8 mouse cellular contexts compared by ENCODE assay signal in the genomic region with DNA sequence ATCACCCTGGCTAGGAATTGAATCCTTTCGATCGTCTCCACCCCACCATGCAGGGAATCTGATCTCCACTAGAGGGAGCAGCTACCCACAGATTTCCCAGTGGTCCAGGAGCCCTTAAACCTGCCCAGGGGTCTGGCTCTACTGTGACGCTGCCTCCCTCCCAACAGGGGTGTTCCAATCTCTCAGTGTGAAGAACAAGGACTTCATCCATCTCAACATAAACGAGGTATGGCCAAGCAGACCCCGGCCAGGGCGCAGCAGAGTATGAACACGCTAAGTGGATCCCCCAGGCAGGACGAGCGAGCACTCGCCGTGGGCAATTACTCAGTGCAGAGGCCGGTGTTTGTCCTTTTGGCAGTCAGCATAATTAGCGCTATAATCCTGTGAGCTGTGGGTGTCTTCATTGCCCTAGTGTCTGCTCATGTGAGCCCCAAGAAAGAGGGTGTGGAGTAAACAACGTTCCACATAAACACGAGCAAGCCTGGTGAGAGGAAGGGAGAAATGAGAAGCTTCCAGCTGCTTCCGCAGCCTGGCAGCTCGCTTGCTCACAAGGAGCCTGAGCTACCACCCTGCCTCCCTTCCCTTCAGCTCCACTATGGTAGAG. TPM values are rescaled to one million over a fixed set of nuclear protein-coding genes. Genes with fewer than 3 reads are reported as not detected.
DNase-seq lines count a peak whose midpoint lies in the region; ATAC-seq and TF ChIP-seq lines count a peak whose summit lies in the region.

No protein-coding gene starts in this region.

- no peaks in the 10 kb centered on the region for H3K9me3 ChIP-seq in hindbrain, embryonic 12.5 days (replicated peaks)
- H3K9me3 ChIP-seq in lung, postnatal 0 days (ENCODE audit: low read length), result no peaks in the 10 kb centered on the region

- no peaks in the 10 kb centered on the region for H3K36me3 ChIP-seq in hindbrain, embryonic 12.5 days
- no peaks in the 10 kb centered on the region for H3K36me3 ChIP-seq in lung, postnatal 0 days (ENCODE audit: insufficient read depth, low read length)

- DNase-seq in Muller cell, postnatal 12 days (ENCODE audit: inconsistent ontology term), result peak; percentile 83
- DNase-seq in cerebellum, adult 9-11 months, result peak; percentile 87
- DNase-seq in frontal cortex, postnatal 10 days (ENCODE audit: low spot score in 2 of 2), result peak; percentile 67 to 84
- peak; percentile 88 to 92 for DNase-seq in layer of hippocampus, postnatal 10 days (ENCODE audit: low spot score in 2 of 2)
- peak; percentile 76 for DNase-seq in lung, postnatal 0 days (ENCODE audit: low spot score)
- DNase-seq in ovary, postnatal 10 days (ENCODE audit: low spot score), result peak; percentile 65
- DNase-seq in thymus, postnatal 10 days (ENCODE audit: low spot score in 2 of 2), result peak; percentile 22 to 69

- peak overlapping the region; percentile 28 for H3K4me3 ChIP-seq in hindbrain, embryonic 12.5 days
- peak overlapping the region; percentile 23; the same call in 1 of the 2 replicates for H3K4me3 ChIP-seq in lung, postnatal 0 days (ENCODE audit: low read depth, low read length)

- TF ChIP-seq CTCF in lung, postnatal 0 days (IDR thresholded peaks at IDR 0.05), result peak; percentile 93

- peak overlapping the region; percentile 60 for H3K4me2 ChIP-seq in hindbrain, embryonic 12.5 days (replicated peaks)
- H3K4me2 ChIP-seq in lung, postnatal 0 days (replicated peaks; ENCODE audit: low read depth, low read length), result peak overlapping the region; percentile 62

- WGBS in hindbrain, embryonic 12.5 days, result 12% methylated on average over 17 of the region's 17 CpGs
- WGBS in lung, postnatal 0 days, result 12% methylated on average over 17 of the region's 17 CpGs

- H3K9ac ChIP-seq in hindbrain, embryonic 12.5 days, result peak overlapping the region; percentile 47; the same call in 1 of the 2 replicates
- H3K9ac ChIP-seq in lung, postnatal 0 days (replicated peaks; ENCODE audit: low read depth), result no peak overlapping the region; the same call in 1 of the 2 replicates

- no peak for TF ChIP-seq EP300 in lung, postnatal 0 days (IDR thresholded peaks at IDR 0.05)

- H3K27ac ChIP-seq in hindbrain, embryonic 12.5 days, result no peak overlapping the region
- peak overlapping the region; percentile 2; the same call in 1 of the 2 replicates for H3K27ac ChIP-seq in lung, postnatal 0 days (ENCODE audit: low read length)

- H3K27me3 ChIP-seq in hindbrain, embryonic 12.5 days, result peaks cover 13% of the 10 kb centered on the region
- H3K27me3 ChIP-seq in lung, postnatal 0 days (replicated peaks; ENCODE audit: insufficient read depth, low read length), result 0 out of 2 replicates have a peak, but pooled peaks cover 3% of the 10 kb centered on the region

- ATAC-seq in hindbrain, embryonic 12.5 days (ENCODE audit: low FRiP score), result peak; percentile 82
- ATAC-seq in lung, postnatal 0 days, result peak; percentile 64

- H3K4me1 ChIP-seq in hindbrain, embryonic 12.5 days, result peaks cover 3% of the 10 kb centered on the region
- peaks cover 4% of the 10 kb centered on the region; the same call in 1 of the 2 replicates for H3K4me1 ChIP-seq in lung, postnatal 0 days (ENCODE audit: insufficient read depth, low read depth, low read length)

RNA-seq across cellular contexts. Expression of a gene that starts 41.5 kb away (rescaled TPM):
- polyA plus RNA-seq in hindbrain, embryonic 12.5 days (2016; fragmentation: Nextera tagmentation; extraction: Ambion mirVana), result not detected in 2 replicates
- under 1 TPM in 1 of 2 experiments, not detected in 1; 0.13 TPM for total RNA-seq in layer of hippocampus, postnatal 10 days (2021)
- 0.11 and 0.16 TPM in 2 replicates for polyA plus RNA-seq in lung, postnatal 0 days (2015; fragmentation: Nextera tagmentation; extraction: Ambion mirVana)

RNA-seq across cellular contexts. Expression of a gene that starts 45.8 kb away (rescaled TPM):
- 26.6 and 31.2 TPM in 2 replicates for polyA plus RNA-seq in hindbrain, embryonic 12.5 days (2016; fragmentation: Nextera tagmentation; extraction: Ambion mirVana)
- 100 to 1,000 TPM in 1 of 2 experiments, 10 to 100 TPM in 1; 96.2 to 106 TPM for total RNA-seq in layer of hippocampus, postnatal 10 days (2021)
- polyA plus RNA-seq in lung, postnatal 0 days (2015; fragmentation: Nextera tagmentation; extraction: Ambion mirVana), result 25.2 and 26.0 TPM in 2 replicates

RNA-seq across cellular contexts. Expression of a gene that starts 47.9 kb away (rescaled TPM):
- polyA plus RNA-seq in hindbrain, embryonic 12.5 days (2016; fragmentation: Nextera tagmentation; extraction: Ambion mirVana), result 0.35 and 0.44 TPM in 2 replicates
- total RNA-seq in layer of hippocampus, postnatal 10 days (2021), result 10 to 100 TPM; 31.6 to 42.5 TPM
- 101 and 133 TPM in 2 replicates for polyA plus RNA-seq in lung, postnatal 0 days (2015; fragmentation: Nextera tagmentation; extraction: Ambion mirVana)

Comparison
In these comparisons a context has a peak if more than half of its experiments do, and no peak if none do; other contexts are left out.
1. RNA of a gene that starts 47.9 kb away (polyA plus RNA-seq): 101 to 133 TPM in lung, postnatal 0 days; 0.35 to 0.44 TPM in hindbrain, embryonic 12.5 days; every median in the first group is over 10 times any median in the second.
2. Peak in every context shown above with its lines, with median percentiles within 50 percentile points of each other: DNase-seq.